Mouse (Mus musculus): ENCODE measurements around the gene Pnkd.

Pnkd gene

DNA sequence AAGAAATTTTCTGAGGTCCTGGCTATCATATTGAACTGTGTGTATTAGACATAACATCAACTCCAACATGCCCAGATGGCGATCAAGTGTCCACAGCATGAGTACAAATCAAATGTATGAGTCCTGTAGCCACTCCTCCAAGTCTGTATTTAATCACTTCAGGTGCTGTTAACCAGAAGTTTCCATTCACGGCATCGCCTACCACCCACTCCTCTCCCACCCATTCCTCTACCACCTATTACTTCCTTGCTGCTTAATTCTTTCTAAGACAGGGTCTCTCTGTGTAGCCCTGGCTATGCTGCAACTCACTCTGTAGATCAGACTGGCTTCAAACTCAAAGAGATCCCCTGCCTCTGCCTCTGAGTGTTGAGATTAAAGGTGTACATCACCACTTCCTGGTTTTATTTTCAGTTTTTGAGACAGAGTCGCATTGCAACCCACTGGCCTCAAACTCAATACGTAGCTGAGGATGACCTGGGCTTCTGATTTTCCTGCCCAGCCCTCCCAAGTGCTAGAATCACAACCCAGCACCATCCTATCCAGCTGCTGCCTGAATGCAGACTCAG is 75.3 kb downstream of the Pnkd start:
- no peak for DNase-seq (ENCODE audit: low spot score in 2 of 2)

GRCm38 (mm10) chr1:74361812-74362211 is 77.1 kb downstream of the Pnkd start, which contains the start of gene Catip:
Gene Catip (plus strand): TSS chr1:74362108.
- DNase-seq (ENCODE audit: low spot score in 2 of 2): peak in 1 of 2 experiments; percentile 53

GRCm38 (mm10) chr1:74362325-74363229 is 77.8 kb downstream of the Pnkd start:
- no peak for DNase-seq (ENCODE audit: low spot score in 2 of 2)

- no peak for DNase-seq (ENCODE audit: low spot score in 2 of 2)
Observed at GRCm38 (mm10) chr1:74363437-74363836, 78.7 kb downstream of the Pnkd start.

DNA sequence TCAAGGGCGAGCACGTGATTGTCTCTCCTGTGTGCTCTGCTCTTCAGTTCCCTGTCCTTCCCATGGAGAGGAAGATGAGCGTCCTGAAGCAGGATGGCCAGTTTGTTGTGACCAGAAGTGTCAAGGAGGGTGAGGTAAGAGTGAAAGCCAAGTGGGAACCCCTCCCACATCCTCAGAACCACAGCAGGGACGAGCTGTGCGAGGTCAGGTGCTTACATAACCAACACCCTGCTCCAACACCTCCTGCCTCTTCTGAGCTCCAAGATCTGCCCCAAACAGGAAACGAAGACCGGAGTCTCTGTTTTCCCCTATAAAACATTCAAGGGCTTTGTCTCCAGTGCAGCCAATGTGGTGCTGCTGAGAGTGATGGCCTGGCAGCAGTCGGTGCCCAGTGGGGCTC is 79.5 kb downstream of the Pnkd start:
- DNase-seq (ENCODE audit: low spot score in 2 of 2): no peak

DNA sequence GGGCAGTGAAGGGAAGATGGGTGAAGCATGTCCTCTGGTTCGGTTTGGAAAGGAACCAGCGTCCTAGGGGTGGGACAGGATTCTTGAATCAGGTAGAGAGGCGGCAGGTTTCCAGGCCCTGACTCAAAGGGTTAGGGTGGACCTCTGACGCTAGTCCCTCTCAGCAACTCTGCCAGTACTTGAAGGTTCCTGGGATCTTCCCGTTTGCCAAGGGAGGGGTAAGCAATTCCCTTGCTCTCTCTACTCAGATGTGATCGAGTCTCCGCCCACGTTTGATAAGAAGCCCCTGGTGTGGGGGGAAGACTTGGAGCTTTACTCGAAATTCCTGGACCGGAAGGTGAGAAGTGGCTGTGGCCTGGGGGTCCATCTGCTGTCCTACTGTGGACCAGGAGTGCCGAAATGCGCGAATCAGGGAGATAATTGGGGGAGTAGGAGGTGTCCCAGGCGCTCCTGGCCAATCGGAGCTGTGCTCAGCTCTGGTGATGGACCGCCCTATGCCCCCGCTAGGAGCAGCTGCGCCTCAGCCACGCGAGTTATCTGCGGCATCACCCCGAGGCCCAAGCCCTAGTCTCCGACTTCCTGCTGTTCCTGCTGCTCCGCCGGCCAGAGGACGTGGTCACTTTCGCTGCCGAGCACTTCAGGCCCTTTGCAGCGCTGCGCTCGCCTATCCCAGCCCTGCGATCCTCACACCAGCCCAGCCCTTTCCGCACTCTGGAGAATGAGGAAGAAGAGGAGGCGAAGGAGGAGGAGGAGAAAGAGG is 83.3 kb downstream of the Pnkd start:
- DNase-seq (ENCODE audit: low spot score in 2 of 2): peak; percentile 69 to 73

GRCm38 (mm10) chr1:74370040-74370439 is 85.3 kb downstream of the Pnkd start:
- DNase-seq (ENCODE audit: low spot score in 2 of 2): no peak

GRCm38 (mm10) chr1:74373372-74373771 is 88.6 kb downstream of the Pnkd start:
- DNase-seq (ENCODE audit: low spot score in 2 of 2): no peak

- no peak for DNase-seq (ENCODE audit: low spot score in 2 of 2)
Observed at GRCm38 (mm10) chr1:74374980-74375379, 90.2 kb downstream of the Pnkd start, which contains the start of gene Slc11a1. Gene Slc11a1 (plus strand): TSS chr1:74375195.

- no peak for DNase-seq (ENCODE audit: low spot score in 2 of 2)
Observed at GRCm38 (mm10) chr1:74375561-74375960, 90.8 kb downstream of the Pnkd start.

GRCm38 (mm10) chr1:74376396-74376795 is 91.7 kb downstream of the Pnkd start:
- DNase-seq (ENCODE audit: low spot score in 2 of 2): no peak

DNA sequence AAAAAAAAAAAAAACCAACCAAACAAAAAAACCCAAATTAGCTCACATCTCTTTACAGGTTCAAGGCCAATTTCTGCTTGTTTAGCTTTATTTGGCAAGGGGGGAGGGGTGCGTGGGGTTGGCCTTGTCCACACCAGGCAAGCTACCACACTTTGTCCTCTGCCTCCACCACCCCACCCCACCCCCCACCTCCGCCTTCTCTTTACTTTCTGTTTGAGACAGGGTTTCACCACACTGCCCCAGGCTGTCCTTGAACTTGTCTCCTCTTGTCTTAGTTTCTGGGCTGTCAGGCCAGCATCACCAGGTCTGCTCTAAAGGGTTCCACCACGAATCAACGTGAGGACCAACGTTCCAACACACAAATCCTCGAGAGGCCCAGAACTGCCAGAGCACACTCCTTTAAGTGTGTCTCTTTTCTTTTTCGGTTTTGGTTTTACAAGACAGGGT is 94.4 kb downstream of the Pnkd start:
- DNase-seq (ENCODE audit: low spot score in 2 of 2): no peak

- DNase-seq (ENCODE audit: low spot score in 2 of 2): no peak
Observed at GRCm38 (mm10) chr1:74380484-74380883, 95.8 kb downstream of the Pnkd start.

- DNase-seq (ENCODE audit: low spot score in 2 of 2): no peak
Observed at GRCm38 (mm10) chr1:74381588-74382021, 96.9 kb downstream of the Pnkd start.

DNA sequence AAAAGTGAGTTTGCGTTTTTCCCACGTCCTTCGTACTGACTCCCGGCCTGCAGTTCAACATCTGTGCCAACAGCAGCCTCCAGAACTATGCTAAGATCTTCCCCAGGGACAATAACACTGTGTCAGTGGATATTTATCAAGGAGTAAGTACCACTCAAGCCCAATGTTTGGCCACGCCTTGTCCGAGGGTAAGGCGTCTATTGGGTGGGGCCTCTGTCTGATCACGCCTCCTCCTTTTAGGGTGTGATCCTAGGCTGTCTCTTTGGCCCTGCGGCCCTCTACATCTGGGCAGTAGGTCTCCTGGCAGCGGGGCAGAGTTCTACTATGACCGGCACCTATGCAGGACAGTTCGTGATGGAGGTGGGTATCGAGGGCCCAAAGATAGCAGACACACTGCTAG is 98.7 kb downstream of the Pnkd start:
- no peak for DNase-seq (ENCODE audit: low spot score in 2 of 2)

DNA sequence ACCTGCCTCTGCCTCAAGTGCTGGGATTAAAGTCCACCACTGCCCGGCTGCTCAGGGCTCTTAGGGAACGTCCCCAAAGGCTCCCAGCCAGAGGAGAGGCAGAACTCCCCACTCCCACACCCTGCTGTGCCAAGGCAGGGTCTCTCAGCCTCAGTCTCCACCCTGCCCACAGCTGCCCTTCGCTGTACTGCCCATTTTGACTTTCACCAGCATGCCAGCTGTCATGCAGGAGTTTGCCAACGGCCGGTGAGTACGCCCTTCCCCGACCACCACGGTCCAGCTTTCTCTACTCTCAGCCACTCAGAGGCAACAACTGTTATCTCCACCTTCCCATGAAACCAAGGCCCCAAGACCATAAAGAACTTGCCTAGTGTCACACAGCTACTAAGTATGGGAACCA is 99.8 kb downstream of the Pnkd start:
- no peak for DNase-seq (ENCODE audit: low spot score in 2 of 2)

GRCm38 (mm10) chr1:74385064-74385463 is 100.3 kb downstream of the Pnkd start:
- no peak for DNase-seq (ENCODE audit: low spot score in 2 of 2)

DNA sequence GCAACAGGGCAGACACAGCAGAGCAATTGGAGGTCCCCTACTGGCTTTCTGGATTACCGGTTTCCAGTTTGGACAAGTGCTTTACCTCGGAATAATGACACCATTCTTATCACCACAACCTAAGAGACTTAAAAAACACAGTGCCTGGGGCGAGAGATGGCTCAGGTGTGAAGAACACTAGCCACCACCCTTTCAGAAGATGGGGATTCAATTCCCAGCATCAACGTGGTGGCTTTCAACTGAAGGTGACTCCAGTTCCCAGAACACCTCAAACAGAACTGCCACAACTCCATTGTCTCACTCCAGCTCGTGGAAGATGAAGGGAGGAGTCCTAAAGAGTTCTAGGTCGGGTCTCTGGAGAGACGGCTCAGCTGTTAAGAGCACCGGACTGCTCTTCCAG is 100.8 kb downstream of the Pnkd start:
- no peak for DNase-seq (ENCODE audit: low spot score in 2 of 2)

GRCm38 (mm10) chr1:74386363-74386713 is 101.6 kb downstream of the Pnkd start:
- DNase-seq (ENCODE audit: low spot score in 2 of 2): no peak

DNA sequence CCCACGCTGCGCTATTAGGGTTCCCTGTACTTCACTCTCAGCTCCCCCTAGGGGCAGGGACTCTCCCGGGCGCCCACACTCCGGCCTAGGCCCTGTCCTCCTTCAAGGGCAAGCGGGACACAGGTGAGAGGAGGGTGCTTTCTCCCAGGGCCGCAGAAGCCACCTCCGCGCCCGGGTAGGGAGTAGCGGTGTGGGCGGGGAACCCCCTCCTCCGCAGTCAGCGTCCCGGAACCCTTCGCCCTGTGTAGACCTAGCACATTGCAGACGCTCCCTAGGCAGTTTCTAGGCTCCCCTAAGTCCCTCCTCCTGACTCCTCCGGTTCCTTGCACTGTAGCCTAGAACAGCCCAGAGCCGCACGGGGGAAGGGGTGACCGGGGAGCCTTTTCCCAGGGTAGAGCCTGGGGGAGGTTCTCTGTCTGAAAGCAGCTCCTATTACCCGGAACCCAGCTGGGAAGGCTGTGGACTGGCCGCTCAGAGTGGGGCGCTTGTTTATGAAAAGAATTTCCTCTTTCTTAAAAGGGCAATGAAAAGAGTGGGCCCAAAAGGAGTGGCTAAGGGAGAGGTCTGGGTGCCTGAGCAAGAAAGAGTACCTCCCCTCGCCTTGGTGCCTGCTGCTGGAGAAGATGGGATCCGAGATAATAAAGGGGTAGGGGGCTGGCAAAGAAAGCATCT is 102.1 kb downstream of the Pnkd start:
- DNase-seq (ENCODE audit: low spot score in 2 of 2): peak; percentile 89 to 91

- DNase-seq (ENCODE audit: low spot score in 2 of 2): no peak
Observed at GRCm38 (mm10) chr1:74387386-74387988, 102.8 kb downstream of the Pnkd start.
